Mouse (Mus musculus): ENCODE measurements around the gene Fam208b.
"Not testable (repeated sequence)": the region's sequence is repeated elsewhere in the genome, so short reads cannot be mapped to it uniquely, and the experiment has no call there.

Gene Fam208b

GRCm38 (mm10) chr13:3519357-3519756, 91.6 kb downstream of the Fam208b start:
- not testable (repeated sequence) for DNase-seq (ENCODE audit: low read depth, low spot score)

All from CD4-positive helper T cell, adult 2 months (primary cell).